Mouse (Mus musculus): ENCODE data around the gene Erc1. TPM values are rescaled to one million over a fixed set of nuclear protein-coding genes. Genes with fewer than 3 reads are reported as not detected.

Erc1 gene
- polyA plus RNA-seq, 1 experiment from 2014 or later: 19.6 TPM

- Histone ChIP-seq H3K9me3 (no peaks in the 10 kb centered on the region), H3K27ac (peak overlapping the region; percentile 9; the same call in 1 of the 2 replicates), H3K36me3 (replicated peaks) (no peaks in the 10 kb centered on the region), H3K4me3 (no peak overlapping the region), H3K27me3 (ENCODE audit: poor library complexity, severe bottlenecking) (no peaks in the 10 kb centered on the region), H3K4me1 (peaks cover 9% of the 10 kb centered on the region)
- 93% methylated on average over 23 of the region's 23 CpGs for WGBS
- no peak for DNase-seq (ENCODE audit: extremely low spot score, low spot score)
Observed at GRCm38 (mm10) chr6:119565451-119566379, 282.3 kb downstream of the Erc1 start.

GRCm38 (mm10) chr6:119562558-119562957, 285.4 kb downstream of the Erc1 start:
- Histone ChIP-seq H3K27ac (no peak overlapping the region), H3K36me3 (replicated peaks) (no peaks in the 10 kb centered on the region), H3K27me3 (ENCODE audit: poor library complexity, severe bottlenecking) (no peaks in the 10 kb centered on the region), H3K4me3 (no peak overlapping the region), H3K9me3 (no peaks in the 10 kb centered on the region), H3K4me1 (peaks cover 8% of the 10 kb centered on the region; the same call in 1 of the 2 replicates)
- WGBS: 92% methylated on average over 10 of the region's 10 CpGs
- DNase-seq (ENCODE audit: extremely low spot score, low spot score): no peak

- no peak overlapping the region for H3K27ac ChIP-seq
- no peaks in the 10 kb centered on the region for H3K27me3 ChIP-seq (ENCODE audit: poor library complexity, severe bottlenecking)
- 88% methylated on average over 7 of the region's 7 CpGs for WGBS
- no peak overlapping the region for H3K4me3 ChIP-seq
- H3K9me3 ChIP-seq: peaks cover 5% of the 10 kb centered on the region; the same call in 1 of the 2 replicates
- H3K4me1 ChIP-seq: no peaks in the 10 kb centered on the region
- H3K36me3 ChIP-seq (replicated peaks): no peaks in the 10 kb centered on the region; the same call in 1 of the 2 replicates
- DNase-seq (ENCODE audit: extremely low spot score, low spot score): no peak
Observed at GRCm38 (mm10) chr6:119558855-119559254, 289.1 kb downstream of the Erc1 start.

- H3K4me1 ChIP-seq: peaks cover 8% of the 10 kb centered on the region
- no peaks in the 10 kb centered on the region; the same call in 1 of the 2 replicates for H3K36me3 ChIP-seq (replicated peaks)
- 71% methylated on average over 8 of the region's 8 CpGs for WGBS
- DNase-seq (ENCODE audit: extremely low spot score, low spot score): no peak
- no peak overlapping the region for H3K4me3 ChIP-seq
- peaks cover 5% of the 10 kb centered on the region; the same call in 1 of the 2 replicates for H3K9me3 ChIP-seq
- H3K27me3 ChIP-seq (ENCODE audit: poor library complexity, severe bottlenecking): no peaks in the 10 kb centered on the region
- no peak overlapping the region for H3K27ac ChIP-seq
Observed at GRCm38 (mm10) chr6:119554439-119554838, 293.5 kb downstream of the Erc1 start.

GRCm38 (mm10) chr6:119544518-119544864, 303.5 kb downstream of the Erc1 start:
- Histone ChIP-seq H3K9me3 (peaks cover 7% of the 10 kb centered on the region; the same call in 1 of the 2 replicates), H3K36me3 (replicated peaks) (peaks cover 5% of the 10 kb centered on the region; the same call in 1 of the 2 replicates), H3K27me3 (ENCODE audit: poor library complexity, severe bottlenecking) (peaks cover 41% of the 10 kb centered on the region), H3K4me3 (peak overlapping the region; percentile 87), H3K4me1 (peaks cover 54% of the 10 kb centered on the region), H3K27ac (peak overlapping the region; percentile 94)
- WGBS: under 1% methylated on average over 14 of the region's 14 CpGs
- DNase-seq (ENCODE audit: extremely low spot score, low spot score): peak; percentile 58

- peak within 1 kb of the TSS; percentile 87 for H3K4me3 ChIP-seq
- peaks cover 54% of the 10 kb centered on the region for H3K4me1 ChIP-seq
- WGBS: under 1% methylated on average over 109 of the region's 120 CpGs
- peaks cover 7% of the 10 kb centered on the region; the same call in 1 of the 2 replicates for H3K9me3 ChIP-seq
- H3K27ac ChIP-seq: peak within 1 kb of the TSS; percentile 94
- H3K36me3 ChIP-seq (replicated peaks): peaks cover 5% of the 10 kb centered on the region; the same call in 1 of the 2 replicates
- peak; percentile 39 for DNase-seq (ENCODE audit: extremely low spot score, low spot score)
- H3K27me3 ChIP-seq (ENCODE audit: poor library complexity, severe bottlenecking): peaks cover 41% of the 10 kb centered on the region
Observed at GRCm38 (mm10) chr6:119543803-119544517, 304.0 kb downstream of the Erc1 start, which contains the start of gene Wnt5b. Gene Wnt5b, minus strand, starts transcription at chr6:119544347.

GRCm38 (mm10) chr6:119543456-119543802, 304.5 kb downstream of the Erc1 start:
- DNase-seq (ENCODE audit: extremely low spot score, low spot score): peak; percentile 53
- H3K27ac ChIP-seq: peak overlapping the region; percentile 94
- peaks cover 5% of the 10 kb centered on the region; the same call in 1 of the 2 replicates for H3K9me3 ChIP-seq
- peak overlapping the region; percentile 87 for H3K4me3 ChIP-seq
- H3K27me3 ChIP-seq (ENCODE audit: poor library complexity, severe bottlenecking): peaks cover 41% of the 10 kb centered on the region
- H3K36me3 ChIP-seq (replicated peaks): peaks cover 7% of the 10 kb centered on the region; the same call in 1 of the 2 replicates
- H3K4me1 ChIP-seq: peaks cover 54% of the 10 kb centered on the region
- under 1% methylated on average over 30 of the region's 30 CpGs for WGBS

- 90% methylated on average over 12 of the region's 12 CpGs for WGBS
Observed at GRCm38 (mm10) chr6:119535867-119536266, 312.1 kb downstream of the Erc1 start.

GRCm38 (mm10) chr6:119533170-119533709, 314.7 kb downstream of the Erc1 start:
- Histone ChIP-seq H3K9me3 (no peaks in the 10 kb centered on the region), H3K27ac (no peak overlapping the region), H3K27me3 (ENCODE audit: poor library complexity, severe bottlenecking) (no peaks in the 10 kb centered on the region), H3K4me1 (peaks cover 21% of the 10 kb centered on the region), H3K36me3 (replicated peaks) (peaks cover 15% of the 10 kb centered on the region), H3K4me3 (no peak overlapping the region)
- WGBS: 92% methylated on average over 9 of the region's 9 CpGs
- DNase-seq (ENCODE audit: extremely low spot score, low spot score): no peak

More at GRCm38 (mm10) chr6:119535867-119536266, 312.1 kb downstream of the Erc1 start:
- no peak for DNase-seq (ENCODE audit: extremely low spot score, low spot score)
- Histone ChIP-seq H3K27ac (no peak overlapping the region), H3K27me3 (ENCODE audit: poor library complexity, severe bottlenecking) (no peaks in the 10 kb centered on the region), H3K4me1 (peaks cover 17% of the 10 kb centered on the region), H3K9me3 (no peaks in the 10 kb centered on the region), H3K4me3 (no peak overlapping the region), H3K36me3 (replicated peaks) (peaks cover 19% of the 10 kb centered on the region)

GRCm38 (mm10) chr6:119529659-119530058, 318.3 kb downstream of the Erc1 start:
- Histone ChIP-seq H3K36me3 (replicated peaks) (peaks cover 6% of the 10 kb centered on the region; the same call in 1 of the 2 replicates), H3K4me1 (peaks cover 30% of the 10 kb centered on the region), H3K27ac (no peak overlapping the region), H3K27me3 (ENCODE audit: poor library complexity, severe bottlenecking) (no peaks in the 10 kb centered on the region), H3K9me3 (no peaks in the 10 kb centered on the region), H3K4me3 (no peak overlapping the region)
- 96% methylated on average over 3 of the region's 3 CpGs for WGBS
- no peak for DNase-seq (ENCODE audit: extremely low spot score, low spot score)

- 84% methylated on average over 5 of the region's 5 CpGs for WGBS
- Histone ChIP-seq H3K9me3 (no peaks in the 10 kb centered on the region), H3K27ac (0 out of 2 replicates have a peak overlapping the region, but pooled peaks have one; percentile 4), H3K36me3 (replicated peaks) (peaks cover 3% of the 10 kb centered on the region; the same call in 1 of the 2 replicates), H3K4me3 (no peak overlapping the region), H3K4me1 (peaks cover 60% of the 10 kb centered on the region), H3K27me3 (ENCODE audit: poor library complexity, severe bottlenecking) (no peaks in the 10 kb centered on the region)
- DNase-seq (ENCODE audit: extremely low spot score, low spot score): no peak
Observed at GRCm38 (mm10) chr6:119526498-119526897, 321.5 kb downstream of the Erc1 start.

GRCm38 (mm10) chr6:119521931-119522391, 326.0 kb downstream of the Erc1 start:
- no peak for DNase-seq (ENCODE audit: extremely low spot score, low spot score)
- Histone ChIP-seq H3K4me3 (no peak overlapping the region), H3K9me3 (peaks cover 3% of the 10 kb centered on the region; the same call in 1 of the 2 replicates), H3K4me1 (peaks cover 58% of the 10 kb centered on the region), H3K27ac (peak overlapping the region; percentile 48), H3K27me3 (ENCODE audit: poor library complexity, severe bottlenecking) (no peaks in the 10 kb centered on the region), H3K36me3 (replicated peaks) (peaks cover 10% of the 10 kb centered on the region)
- WGBS: 51% methylated on average over 3 of the region's 3 CpGs

All from forebrain, embryonic 10.5 days (tissue).